Mouse (Mus musculus) liver, postnatal 0 days (tissue): ENCODE data around the gene Spi1. TPM values are rescaled to one million over a fixed set of nuclear protein-coding genes. Genes with fewer than 3 reads are reported as not detected.

Experiments used
- ATAC-seq: fragments of 200-750 bp; cut with Nextera tagmentation; 2 replicates; pipeline ENCODE4 v1.8.0; 2017; ENCODE audit warnings: mild to moderate bottlenecking, moderate library complexity
- DNase-seq: peaks from one replicate; pipeline ENCODE4 v3.0.0-alpha.2; 2016
- H3K27ac ChIP-seq: fragments of 300-500 bp; sonication (generic); 2 replicates; pipeline ENCODE4 v1.5.1; 2014; ENCODE audit warnings: antibody characterized with exemption, moderate library complexity, mild to moderate bottlenecking, low read depth
- H3K27me3 ChIP-seq: fragments of 300-500 bp; sonication (generic); 2 replicates; pipeline ENCODE4 v1.6.1; 2014; ENCODE audit warnings: low read length, control low read depth, mixed read lengths; ENCODE audit not compliant: insufficient read depth
- H3K36me3 ChIP-seq: fragments of 300-500 bp; sonication (generic); replicated peaks from 2 replicates; pipeline ENCODE4 v1.6.1; 2014; ENCODE audit warnings: mild to moderate bottlenecking, control low read depth, low read length, moderate library complexity, mixed read lengths; ENCODE audit not compliant: insufficient read depth
- H3K4me1 ChIP-seq: fragments of 300-500 bp; sonication (generic); 2 replicates; pipeline ENCODE4 v1.6.1; 2014; ENCODE audit warnings: antibody characterized with exemption, mild to moderate bottlenecking, control low read depth; ENCODE audit not compliant: insufficient read depth
- H3K4me2 ChIP-seq: fragments of 300-500 bp; sonication (generic); 2 replicates; pipeline ENCODE4 v1.6.1; 2014; ENCODE audit warnings: low read depth, mild to moderate bottlenecking, low read length, moderate library complexity, mixed read lengths
- H3K4me3 ChIP-seq: fragments of 300-500 bp; sonication (generic); 2 replicates; pipeline ENCODE4 v1.5.1; 2014; ENCODE audit warnings: low read depth, low read length
- H3K9ac ChIP-seq: fragments of 300-500 bp; sonication (generic); replicated peaks from 2 replicates; pipeline ENCODE4 v1.6.1; 2014; ENCODE audit warnings: mild to moderate bottlenecking, moderate library complexity
- H3K9me3 ChIP-seq: fragments of 300-500 bp; sonication (generic); 2 replicates; pipeline ENCODE4 v1.6.1; 2016; ENCODE audit warnings: mild to moderate bottlenecking, control low read depth, low read length, mixed read lengths
- CTCF ChIP-seq: sonication (generic); IDR thresholded peaks from 2 replicates; pipeline ENCODE4 v1.5.1; 2016; ENCODE audit warnings: antibody characterized with exemption, low read depth
- EP300 ChIP-seq: IDR thresholded peaks from 2 replicates; pipeline ENCODE4 v1.6.1; 2016; ENCODE audit warnings: antibody characterized with exemption, low read depth, mild to moderate bottlenecking
- WGBS: fragments of 180-500 bp; shearing (Covaris S2); extraction: QIAGEN DNeasy Blood & Tissue Kit; methylation state at CpG from one replicate; pipeline ENCODE4 v1.1.7; 2014; ENCODE audit not compliant: insufficient replicate concordance; 5-methylcytosine and 5-hydroxymethylcytosine counted together
- polyA plus RNA-seq: library from polyadenylated mRNA; unstranded; fragments of >200 nt; fragmentation: Nextera tagmentation; extraction: Ambion mirVana; gene quantifications from 2 replicates; pipeline ENCODE4 v1.2.1, GENCODE M21; 2015

The Spi1 gene
- polyA plus RNA-seq, 1 experiment from 2014 or later: 31.7 TPM

- WGBS: 56% methylated on average over 4 of the region's 4 CpGs
- ATAC-seq (no peak), DNase-seq (no peak)
- Histone ChIP-seq H3K4me3 (no peak overlapping the region), H3K27ac (no peak overlapping the region), H3K9ac (no peak overlapping the region), H3K4me1 (peaks cover 24% of the 10 kb centered on the region), H3K27me3 (no peaks in the 10 kb centered on the region), H3K36me3 (0 out of 2 replicates have a peak, but pooled peaks cover 2% of the 10 kb centered on the region), H3K4me2 (no peak overlapping the region), H3K9me3 (no peaks in the 10 kb centered on the region)
- TF ChIP-seq CTCF (no peak), EP300 (no peak)
Measured at GRCm38 (mm10) chr2:91112491-91112890, 30.3 kb downstream of the Spi1 start.

- Histone ChIP-seq H3K27ac (no peak overlapping the region), H3K4me2 (no peak overlapping the region), H3K27me3 (no peaks in the 10 kb centered on the region), H3K36me3 (0 out of 2 replicates have a peak, but pooled peaks cover 2% of the 10 kb centered on the region), H3K9ac (no peak overlapping the region), H3K9me3 (no peaks in the 10 kb centered on the region), H3K4me3 (no peak overlapping the region), H3K4me1 (peaks cover 16% of the 10 kb centered on the region)
- WGBS: 58% methylated on average over 10 of the region's 10 CpGs
- DNase-seq (no peak), ATAC-seq (no peak)
- TF ChIP-seq CTCF (no peak), EP300 (no peak)
Measured at GRCm38 (mm10) chr2:91113334-91113733, 31.1 kb downstream of the Spi1 start.

- no peak overlapping the region for H3K9ac ChIP-seq
- ATAC-seq (no peak), DNase-seq (no peak)
- H3K4me1 ChIP-seq: peaks cover 14% of the 10 kb centered on the region
- no peak overlapping the region for H3K4me2 ChIP-seq
- no peak overlapping the region for H3K4me3 ChIP-seq
- no peaks in the 10 kb centered on the region for H3K9me3 ChIP-seq
- no peaks in the 10 kb centered on the region for H3K27me3 ChIP-seq
- 60% methylated on average over 6 of the region's 6 CpGs for WGBS
- 0 out of 2 replicates have a peak, but pooled peaks cover 2% of the 10 kb centered on the region for H3K36me3 ChIP-seq
- H3K27ac ChIP-seq: no peak overlapping the region
- TF ChIP-seq EP300 (no peak), CTCF (no peak)
Measured at GRCm38 (mm10) chr2:91113852-91114251, 31.7 kb downstream of the Spi1 start.

GRCm38 (mm10) chr2:91114781-91115577 lies 32.8 kb downstream of the Spi1 start:
- no peaks in the 10 kb centered on the region for H3K9me3 ChIP-seq
- H3K36me3 ChIP-seq: 0 out of 2 replicates have a peak, but pooled peaks cover 2% of the 10 kb centered on the region
- ATAC-seq (peak; percentile 80), DNase-seq (peak; percentile 93)
- WGBS: 60% methylated on average over 42 of the region's 42 CpGs
- peaks cover 13% of the 10 kb centered on the region for H3K4me1 ChIP-seq
- H3K4me3 ChIP-seq: peak overlapping the region; percentile 42
- peak overlapping the region; percentile 69 for H3K4me2 ChIP-seq
- peak overlapping the region; percentile 54 for H3K9ac ChIP-seq
- TF ChIP-seq CTCF (peak; percentile 100), EP300 (no peak)
- no peak overlapping the region for H3K27ac ChIP-seq
- H3K27me3 ChIP-seq: no peaks in the 10 kb centered on the region

- Histone ChIP-seq H3K27me3 (no peaks in the 10 kb centered on the region), H3K9ac (peak overlapping the region; percentile 54), H3K4me3 (peak overlapping the region; percentile 42), H3K4me1 (peaks cover 10% of the 10 kb centered on the region), H3K36me3 (0 out of 2 replicates have a peak, but pooled peaks cover 2% of the 10 kb centered on the region), H3K27ac (no peak overlapping the region), H3K4me2 (peak overlapping the region; percentile 69), H3K9me3 (no peaks in the 10 kb centered on the region)
- no peak for TF ChIP-seq EP300
- TF ChIP-seq CTCF: no peak
- ATAC-seq (no peak), DNase-seq (no peak)
- 64% methylated on average over 12 of the region's 12 CpGs for WGBS
Measured at GRCm38 (mm10) chr2:91115578-91115970, 33.4 kb downstream of the Spi1 start.

- Histone ChIP-seq H3K9ac (no peak overlapping the region), H3K27me3 (no peaks in the 10 kb centered on the region), H3K4me3 (no peak overlapping the region), H3K9me3 (no peaks in the 10 kb centered on the region), H3K36me3 (0 out of 2 replicates have a peak, but pooled peaks cover 2% of the 10 kb centered on the region), H3K27ac (no peak overlapping the region), H3K4me2 (no peak overlapping the region), H3K4me1 (peaks cover 10% of the 10 kb centered on the region)
- DNase-seq (no peak), ATAC-seq (no peak)
- no peak for TF ChIP-seq EP300
- TF ChIP-seq CTCF: no peak
- 74% methylated on average over 5 of the region's 5 CpGs for WGBS
Measured at GRCm38 (mm10) chr2:91116842-91117241, 34.7 kb downstream of the Spi1 start.
